Mouse (Mus musculus): ENCODE measurements at regions not wholly inside any gene's neighbourhood (a gene's known extent, or its start where the extent isn't known, plus 50 kb on each side); places are given as distances from the start of the nearest gene placed in this dataset.

GRCm38 (mm10) chr5:118878722-118879121, 318.2 kb downstream of the Med13l start:
- no peak for TF ChIP-seq EP300 (IDR thresholded peaks at IDR 0.05; ENCODE audit: low read depth)
- TF ChIP-seq CTCF (IDR thresholded peaks at IDR 0.05; ENCODE audit: low read depth), result no peak
